Mouse (Mus musculus) right cerebral cortex, postnatal 10 days (tissue): ENCODE measurements around the gene Zbtb16.

Experiments used
- DNase-seq, 2 experiments: peaks; one replicate each; pipeline ENCODE4 v3.0.0; 2021; ENCODE audit warnings: low spot score in 2 of 2

The Zbtb16 gene

GRCm38 (mm10) chr9:48675151-48675790 lies 160.8 kb downstream of the Zbtb16 start:
- DNase-seq, result peak in 1 of 2 experiments; percentile 53

GRCm38 (mm10) chr9:48674359-48675015 lies 161.5 kb downstream of the Zbtb16 start:
- no peak for DNase-seq

GRCm38 (mm10) chr9:48673804-48674203 lies 162.2 kb downstream of the Zbtb16 start:
- no peak for DNase-seq

- peak in 1 of 2 experiments; percentile 40 for DNase-seq
Observed at GRCm38 (mm10) chr9:48673213-48673612, 162.8 kb downstream of the Zbtb16 start.

GRCm38 (mm10) chr9:48671841-48672240 lies 164.2 kb downstream of the Zbtb16 start:
- DNase-seq, result no peak

GRCm38 (mm10) chr9:48670156-48670555 lies 165.9 kb downstream of the Zbtb16 start:
- DNase-seq, result no peak

GRCm38 (mm10) chr9:48669672-48670071 lies 166.3 kb downstream of the Zbtb16 start:
- DNase-seq, result no peak

GRCm38 (mm10) chr9:48666702-48667101 lies 169.3 kb downstream of the Zbtb16 start:
- DNase-seq, result no peak

- DNase-seq, result no peak
Observed at GRCm38 (mm10) chr9:48663052-48663433, 173.0 kb downstream of the Zbtb16 start.

- peak; percentile 57 to 59 for DNase-seq
Observed at GRCm38 (mm10) chr9:48662361-48663051, 173.5 kb downstream of the Zbtb16 start.

- no peak for DNase-seq
Observed at GRCm38 (mm10) chr9:48661225-48662023, 174.6 kb downstream of the Zbtb16 start.

GRCm38 (mm10) chr9:48655525-48656169 lies 180.4 kb downstream of the Zbtb16 start:
- DNase-seq, result no peak

GRCm38 (mm10) chr9:48654730-48655129 lies 181.3 kb downstream of the Zbtb16 start:
- no peak for DNase-seq

- no peak for DNase-seq
Observed at GRCm38 (mm10) chr9:48653399-48654070, 182.5 kb downstream of the Zbtb16 start.

GRCm38 (mm10) chr9:48652026-48652425 lies 184.0 kb downstream of the Zbtb16 start:
- DNase-seq, result peak in 1 of 2 experiments; percentile 15

- peak; percentile 7 to 19 for DNase-seq
Observed at GRCm38 (mm10) chr9:48650846-48651245, 185.2 kb downstream of the Zbtb16 start.

GRCm38 (mm10) chr9:48649851-48650685 lies 186.0 kb downstream of the Zbtb16 start:
- peak; percentile 20 to 23 for DNase-seq

- DNase-seq, result peak; percentile 26 to 28
Observed at GRCm38 (mm10) chr9:48649098-48649766, 186.8 kb downstream of the Zbtb16 start.
